Mouse (Mus musculus): ENCODE measurements around the gene Bbip1. TPM values are rescaled to one million over a fixed set of nuclear protein-coding genes. Genes with fewer than 3 reads are reported as not detected.

The Bbip1 gene
- polyA plus RNA-seq, 1 experiment from 2014 or later, result 47.6 TPM

GRCm38 (mm10) chr19:53962511-53962910, 18.1 kb upstream of the Bbip1 start:
- H3K27me3 ChIP-seq (replicated peaks), result no peaks in the 10 kb centered on the region
- H3K27ac ChIP-seq (replicated peaks), result no peak overlapping the region
- no peak overlapping the region for H3K4me3 ChIP-seq
- peaks cover 6% of the 10 kb centered on the region; the same call in 1 of the 2 replicates for H3K4me1 ChIP-seq
- 89% methylated on average over 4 of the region's 4 CpGs for WGBS
- H3K36me3 ChIP-seq, result no peaks in the 10 kb centered on the region
- no peak for ATAC-seq (ENCODE audit: extremely low read depth, insufficient number of reproducible peaks, low FRiP score, low TSS enrichment)
- no peak overlapping the region for H3K9ac ChIP-seq
- H3K4me2 ChIP-seq, result no peak overlapping the region
- H3K9me3 ChIP-seq, result no peaks in the 10 kb centered on the region

GRCm38 (mm10) chr19:53957513-53957912, 13.1 kb upstream of the Bbip1 start:
- no peaks in the 10 kb centered on the region for H3K27me3 ChIP-seq (replicated peaks)
- H3K4me3 ChIP-seq, result no peak overlapping the region
- H3K9ac ChIP-seq, result no peak overlapping the region
- H3K27ac ChIP-seq (replicated peaks), result no peak overlapping the region
- no peak for ATAC-seq (ENCODE audit: extremely low read depth, insufficient number of reproducible peaks, low FRiP score, low TSS enrichment)
- H3K9me3 ChIP-seq, result no peaks in the 10 kb centered on the region
- H3K36me3 ChIP-seq, result no peaks in the 10 kb centered on the region
- H3K4me1 ChIP-seq, result peaks cover 9% of the 10 kb centered on the region
- no peak overlapping the region for H3K4me2 ChIP-seq
- 94% methylated on average over 2 of the region's 2 CpGs for whole genome bisulfite sequencing

- H3K27me3 ChIP-seq (replicated peaks), result no peaks in the 10 kb centered on the region
- H3K27ac ChIP-seq (replicated peaks), result peak overlapping the region; percentile 98
- H3K9ac ChIP-seq, result peak overlapping the region; percentile 99
- WGBS, result under 1% methylated on average over 53 of the region's 69 CpGs
- no peaks in the 10 kb centered on the region for H3K9me3 ChIP-seq
- peak overlapping the region; percentile 80 for H3K4me2 ChIP-seq
- H3K4me1 ChIP-seq, result peaks cover 27% of the 10 kb centered on the region
- H3K4me3 ChIP-seq, result peak overlapping the region; percentile 97
- no peaks in the 10 kb centered on the region for H3K36me3 ChIP-seq
- peak; percentile 25; the same call in 1 of the 2 replicates for ATAC-seq (ENCODE audit: extremely low read depth, insufficient number of reproducible peaks, low FRiP score, low TSS enrichment)
Observed at GRCm38 (mm10) chr19:53945171-53946042, 980 bp upstream of the Bbip1 start.

- no peaks in the 10 kb centered on the region for H3K9me3 ChIP-seq
- H3K4me3 ChIP-seq, result peak overlapping the region; percentile 97
- peak; percentile 14 for ATAC-seq (ENCODE audit: extremely low read depth, insufficient number of reproducible peaks, low FRiP score, low TSS enrichment)
- no peaks in the 10 kb centered on the region for H3K27me3 ChIP-seq (replicated peaks)
- WGBS, result under 1% methylated on average over 32 of the region's 47 CpGs
- H3K9ac ChIP-seq, result peak overlapping the region; percentile 99
- H3K36me3 ChIP-seq, result no peaks in the 10 kb centered on the region
- H3K4me1 ChIP-seq, result peaks cover 27% of the 10 kb centered on the region
- H3K27ac ChIP-seq (replicated peaks), result peak overlapping the region; percentile 98
- H3K4me2 ChIP-seq, result peak overlapping the region; percentile 80
Observed at GRCm38 (mm10) chr19:53944786-53945169, 351 bp upstream of the Bbip1 start.

- Histone ChIP-seq H3K27ac (replicated peaks) (no peak overlapping the region), H3K9me3 (no peaks in the 10 kb centered on the region), H3K27me3 (replicated peaks) (no peaks in the 10 kb centered on the region), H3K9ac (0 out of 2 replicates have a peak overlapping the region, but pooled peaks have one; percentile 24), H3K4me3 (no peak overlapping the region), H3K4me1 (peaks cover 27% of the 10 kb centered on the region), H3K4me2 (peak overlapping the region; percentile 72), H3K36me3 (peaks cover 11% of the 10 kb centered on the region)
- no peak for ATAC-seq (ENCODE audit: extremely low read depth, insufficient number of reproducible peaks, low FRiP score, low TSS enrichment)
- WGBS, result 90% methylated on average over 2 of the region's 2 CpGs
Observed at GRCm38 (mm10) chr19:53942342-53942741, 2.1 kb downstream of the Bbip1 start.

- Histone ChIP-seq H3K4me2 (no peak overlapping the region), H3K9me3 (no peaks in the 10 kb centered on the region), H3K4me3 (no peak overlapping the region), H3K9ac (no peak overlapping the region), H3K27ac (replicated peaks) (no peak overlapping the region), H3K36me3 (peaks cover 14% of the 10 kb centered on the region), H3K27me3 (replicated peaks) (no peaks in the 10 kb centered on the region), H3K4me1 (peaks cover 19% of the 10 kb centered on the region)
- no peak for ATAC-seq (ENCODE audit: extremely low read depth, insufficient number of reproducible peaks, low FRiP score, low TSS enrichment)
- 67% methylated on average over 4 of the region's 4 CpGs for WGBS
Observed at GRCm38 (mm10) chr19:53941139-53941538, 3.3 kb downstream of the Bbip1 start.

- Histone ChIP-seq H3K4me2 (no peak overlapping the region), H3K9me3 (no peaks in the 10 kb centered on the region), H3K27ac (replicated peaks) (no peak overlapping the region), H3K4me1 (peaks cover 15% of the 10 kb centered on the region), H3K4me3 (no peak overlapping the region), H3K27me3 (replicated peaks) (no peaks in the 10 kb centered on the region), H3K9ac (no peak overlapping the region), H3K36me3 (peaks cover 14% of the 10 kb centered on the region)
- WGBS, result 44% methylated on average over 4 of the region's 4 CpGs
- no peak for ATAC-seq (ENCODE audit: extremely low read depth, insufficient number of reproducible peaks, low FRiP score, low TSS enrichment)
Observed at GRCm38 (mm10) chr19:53939467-53939866, 5.0 kb downstream of the Bbip1 start.

GRCm38 (mm10) chr19:53934046-53934445, 10.4 kb downstream of the Bbip1 start:
- no peak for ATAC-seq (ENCODE audit: extremely low read depth, insufficient number of reproducible peaks, low FRiP score, low TSS enrichment)
- H3K27me3 ChIP-seq (replicated peaks), result no peaks in the 10 kb centered on the region
- no peak overlapping the region for H3K9ac ChIP-seq
- H3K4me2 ChIP-seq, result no peak overlapping the region
- H3K4me1 ChIP-seq, result 0 out of 2 replicates have a peak, but pooled peaks cover 3% of the 10 kb centered on the region
- H3K27ac ChIP-seq (replicated peaks), result no peak overlapping the region
- no peaks in the 10 kb centered on the region for H3K9me3 ChIP-seq
- peaks cover 55% of the 10 kb centered on the region for H3K36me3 ChIP-seq
- no peak overlapping the region for H3K4me3 ChIP-seq

- Histone ChIP-seq H3K36me3 (peaks cover 56% of the 10 kb centered on the region), H3K9ac (no peak overlapping the region)
Observed at GRCm38 (mm10) chr19:53933050-53933449, 11.4 kb downstream of the Bbip1 start.

GRCm38 (mm10) chr19:53929218-53929617, 15.2 kb downstream of the Bbip1 start:
- Histone ChIP-seq H3K27me3 (replicated peaks) (no peaks in the 10 kb centered on the region), H3K36me3 (peaks cover 75% of the 10 kb centered on the region), H3K9ac (no peak overlapping the region), H3K4me2 (no peak overlapping the region), H3K9me3 (no peaks in the 10 kb centered on the region), H3K4me3 (no peak overlapping the region), H3K4me1 (0 out of 2 replicates have a peak, but pooled peaks cover 3% of the 10 kb centered on the region), H3K27ac (replicated peaks) (no peak overlapping the region)
- 90% methylated on average over 3 of the region's 3 CpGs for WGBS
- ATAC-seq (ENCODE audit: extremely low read depth, insufficient number of reproducible peaks, low FRiP score, low TSS enrichment), result no peak

More at GRCm38 (mm10) chr19:53933050-53933449, 11.4 kb downstream of the Bbip1 start:
- no peaks in the 10 kb centered on the region for H3K9me3 ChIP-seq
- H3K4me1 ChIP-seq, result 0 out of 2 replicates have a peak, but pooled peaks cover 3% of the 10 kb centered on the region
- no peak overlapping the region for H3K4me3 ChIP-seq
- no peak overlapping the region; the same call in 1 of the 2 replicates for H3K27ac ChIP-seq (replicated peaks)
- H3K4me2 ChIP-seq, result no peak overlapping the region
- no peak for ATAC-seq (ENCODE audit: extremely low read depth, insufficient number of reproducible peaks, low FRiP score, low TSS enrichment)
- no peaks in the 10 kb centered on the region for H3K27me3 ChIP-seq (replicated peaks)

- Histone ChIP-seq H3K4me2 (no peak overlapping the region), H3K36me3 (peaks cover 75% of the 10 kb centered on the region), H3K4me3 (no peak overlapping the region), H3K27ac (replicated peaks) (no peak overlapping the region), H3K9ac (no peak overlapping the region), H3K27me3 (replicated peaks) (no peaks in the 10 kb centered on the region), H3K9me3 (no peaks in the 10 kb centered on the region), H3K4me1 (no peaks in the 10 kb centered on the region)
- ATAC-seq (ENCODE audit: extremely low read depth, insufficient number of reproducible peaks, low FRiP score, low TSS enrichment), result no peak
- 86% methylated on average over 1 of the region's 1 CpGs for WGBS
Observed at GRCm38 (mm10) chr19:53926705-53927104, 17.7 kb downstream of the Bbip1 start.

GRCm38 (mm10) chr19:53925338-53925751, 19.1 kb downstream of the Bbip1 start:
- no peak for ATAC-seq (ENCODE audit: extremely low read depth, insufficient number of reproducible peaks, low FRiP score, low TSS enrichment)
- H3K36me3 ChIP-seq, result peaks cover 74% of the 10 kb centered on the region
- H3K4me3 ChIP-seq, result no peak overlapping the region
- H3K9me3 ChIP-seq, result no peaks in the 10 kb centered on the region
- no peak overlapping the region for H3K4me2 ChIP-seq
- no peaks in the 10 kb centered on the region for H3K27me3 ChIP-seq (replicated peaks)
- H3K9ac ChIP-seq, result no peak overlapping the region
- 82% methylated on average over 2 of the region's 2 CpGs for WGBS
- H3K27ac ChIP-seq (replicated peaks), result no peak overlapping the region
- H3K4me1 ChIP-seq, result no peaks in the 10 kb centered on the region
